ENCODE assay signal across 8 mouse cellular contexts in genomic region chr13:92609486-92610310, GRCm38 (mm10). TPM values are rescaled to one million over a fixed set of nuclear protein-coding genes. Genes with fewer than 3 reads are reported as not detected.
DNase-seq lines count a peak whose midpoint lies in the region; ATAC-seq and TF ChIP-seq lines count a peak whose summit lies in the region.

No protein-coding gene starts in this region.

- WGBS in forebrain, embryonic 14.5 days = 8% methylated on average over 13 of the region's 13 CpGs
- WGBS in hindbrain, embryonic 10.5 days = 10% methylated on average over 13 of the region's 13 CpGs
- WGBS in limb, embryonic 12.5 days = 18% methylated on average over 13 of the region's 13 CpGs
- WGBS in midbrain, embryonic 12.5 days = 10% methylated on average over 13 of the region's 13 CpGs

- peaks cover 0 to 4% of the 10 kb centered on the region in 2 experiments; a peak in 1 of 4 replicates for H3K4me1 ChIP-seq in ES-E14 (ENCODE audit: control insufficient read depth in 2 of 2, insufficient read depth in 2 of 2, low read length in 2 of 2, poor library complexity in 1 of 2)
- H3K4me1 ChIP-seq in brown adipose tissue, adult 24 weeks (ENCODE audit: control insufficient read depth, insufficient read depth, insufficient read length, low read length) = peaks cover 5% of the 10 kb centered on the region; the same call in 1 of the 2 replicates
- H3K4me1 ChIP-seq in forebrain, embryonic 14.5 days (ENCODE audit: control insufficient read depth, insufficient read depth, low read length) = peaks cover 4% of the 10 kb centered on the region; the same call in 1 of the 2 replicates
- H3K4me1 ChIP-seq in hindbrain, embryonic 10.5 days (replicated peaks) = peaks cover 28% of the 10 kb centered on the region
- H3K4me1 ChIP-seq in limb, embryonic 12.5 days (replicated peaks) = peaks cover 10% of the 10 kb centered on the region
- H3K4me1 ChIP-seq in midbrain, embryonic 12.5 days = peaks cover 14% of the 10 kb centered on the region

- no peaks in the 10 kb centered on the region for H3K27me3 ChIP-seq in forebrain, embryonic 14.5 days (replicated peaks; ENCODE audit: control insufficient read depth, insufficient read depth, low read length)
- H3K27me3 ChIP-seq in hindbrain, embryonic 10.5 days (ENCODE audit: insufficient read depth, poor library complexity, severe bottlenecking) = peaks cover 14% of the 10 kb centered on the region; the same call in 1 of the 2 replicates
- no peaks in the 10 kb centered on the region for H3K27me3 ChIP-seq in limb, embryonic 12.5 days
- H3K27me3 ChIP-seq in midbrain, embryonic 12.5 days = peaks cover 7% of the 10 kb centered on the region; the same call in 1 of the 2 replicates

- H3K4me2 ChIP-seq in forebrain, embryonic 14.5 days (ENCODE audit: low read length) = peak overlapping the region; percentile 80
- H3K4me2 ChIP-seq in limb, embryonic 12.5 days = peak overlapping the region; percentile 83
- H3K4me2 ChIP-seq in midbrain, embryonic 12.5 days (replicated peaks) = peak overlapping the region; percentile 88

- no peak for ATAC-seq in forebrain, embryonic 14.5 days
- ATAC-seq in limb, embryonic 12.5 days (ENCODE audit: insufficient number of reproducible peaks, insufficient read depth, low FRiP score, low TSS enrichment, low read depth) = no peak
- no peak for ATAC-seq in midbrain, embryonic 12.5 days (ENCODE audit: low FRiP score, low read depth)

- no peak overlapping the region for H3K27ac ChIP-seq in ES-E14 (ENCODE audit: insufficient read depth, low read depth, low read length, poor library complexity, severe bottlenecking)
- peak overlapping the region; percentile 97 for H3K27ac ChIP-seq in brown adipose tissue, adult 24 weeks (replicated peaks; ENCODE audit: low read depth, low read length)
- no peak overlapping the region; the same call in 1 of the 2 replicates for H3K27ac ChIP-seq in forebrain, embryonic 14.5 days (ENCODE audit: low read depth, low read length)
- H3K27ac ChIP-seq in hindbrain, embryonic 10.5 days = peak overlapping the region; percentile 91
- peak overlapping the region; percentile 90 for H3K27ac ChIP-seq in limb, embryonic 12.5 days
- no peak overlapping the region for H3K27ac ChIP-seq in midbrain, embryonic 12.5 days (replicated peaks)

- DNase-seq in ES-E14 (ENCODE audit: low read depth, low spot score) = no peak
- DNase-seq in forebrain, embryonic 14.5 days (ENCODE audit: low spot score) = no peak
- DNase-seq in hindbrain, embryonic 10.5 days (ENCODE audit: low spot score) = peak; percentile 35
- peak; percentile 65 for DNase-seq in testis, postnatal 10 days (ENCODE audit: low spot score)
- DNase-seq in right cerebral cortex, postnatal 36 days (ENCODE audit: low spot score in 2 of 2) = no peak

- in situ Hi-C loops in ES-E14 (cut with MboI; ENCODE audit: low sequenced_read_pairs in 2 of 2, unreplicated experiment in 2 of 2) = no loop called here

- no peaks in the 10 kb centered on the region; the same call in 1 of the 2 replicates for H3K36me3 ChIP-seq in ES-E14 (ENCODE audit: control insufficient read depth, insufficient read depth, low read length, poor library complexity, severe bottlenecking)
- H3K36me3 ChIP-seq in forebrain, embryonic 14.5 days (ENCODE audit: control insufficient read depth, insufficient read depth, low read length) = no peaks in the 10 kb centered on the region
- H3K36me3 ChIP-seq in hindbrain, embryonic 10.5 days = no peaks in the 10 kb centered on the region
- no peaks in the 10 kb centered on the region for H3K36me3 ChIP-seq in limb, embryonic 12.5 days
- H3K36me3 ChIP-seq in midbrain, embryonic 12.5 days = no peaks in the 10 kb centered on the region

- no peak overlapping the region for H3K9ac ChIP-seq in ES-E14 (ENCODE audit: insufficient read depth, low read depth, low read length, poor library complexity, severe bottlenecking)
- no peak overlapping the region; the same call in 1 of the 2 replicates for H3K9ac ChIP-seq in forebrain, embryonic 14.5 days (ENCODE audit: low read length)
- peak overlapping the region; percentile 73 for H3K9ac ChIP-seq in limb, embryonic 12.5 days (replicated peaks)
- peak overlapping the region; percentile 73 for H3K9ac ChIP-seq in midbrain, embryonic 12.5 days (replicated peaks)

- no peaks in the 10 kb centered on the region for H3K9me3 ChIP-seq in ES-E14 (ENCODE audit: control insufficient read depth, insufficient read depth, low read depth, low read length)
- no peaks in the 10 kb centered on the region for H3K9me3 ChIP-seq in forebrain, embryonic 14.5 days (replicated peaks; ENCODE audit: control insufficient read depth, low read length)
- no peaks in the 10 kb centered on the region for H3K9me3 ChIP-seq in hindbrain, embryonic 10.5 days
- no peaks in the 10 kb centered on the region for H3K9me3 ChIP-seq in limb, embryonic 12.5 days
- no peaks in the 10 kb centered on the region for H3K9me3 ChIP-seq in midbrain, embryonic 12.5 days

- peak overlapping the region; percentile 90 to 94 for H3K4me3 ChIP-seq in ES-E14 (ENCODE audit: insufficient read depth in 1 of 2, low read depth in 1 of 2, low read length in 2 of 2, poor library complexity in 1 of 2, severe bottlenecking in 1 of 2)
- peak overlapping the region; percentile 97 for H3K4me3 ChIP-seq in brown adipose tissue, adult 24 weeks (ENCODE audit: insufficient read depth, low read depth, low read length)
- peak overlapping the region; percentile 80; the same call in 1 of the 2 replicates for H3K4me3 ChIP-seq in forebrain, embryonic 14.5 days (ENCODE audit: low read depth, low read length)
- peak overlapping the region; percentile 77 for H3K4me3 ChIP-seq in hindbrain, embryonic 10.5 days
- peak overlapping the region; percentile 69 for H3K4me3 ChIP-seq in limb, embryonic 12.5 days (replicated peaks)
- peak overlapping the region; percentile 78 for H3K4me3 ChIP-seq in midbrain, embryonic 12.5 days

TF ChIP-seq in ES-E14, 5 proteins besides CTCF, POLR2A, EP300 and RAD21:
- no peak for TF ChIP-seq HCFC1 (IDR thresholded peaks at IDR 0.05; ENCODE audit: borderline replicate concordance, insufficient read depth, low read length)
- TF ChIP-seq CHD2 (IDR thresholded peaks at IDR 0.05; ENCODE audit: low read depth, low read length) = no peak
- TF ChIP-seq MAFK (IDR thresholded peaks at IDR 0.05; ENCODE audit: insufficient read depth, low read depth, low read length) = no peak
- no peak for TF ChIP-seq ZNF384 (IDR thresholded peaks at IDR 0.05; ENCODE audit: low read depth, low read length)
- no peak for TF ChIP-seq ZC3H11A (IDR thresholded peaks at IDR 0.05; ENCODE audit: borderline replicate concordance, low read depth, low read length)
TF ChIP-seq in ES-E14: peak in this region for 0.

RNA-seq across cellular contexts. Expression of gene Serinc5, which starts 1.2 kb away (rescaled TPM):
- 14.9 and 25.8 TPM in 2 replicates for total RNA-seq in ES-E14 (2012; rRNA removed)
- polyA plus RNA-seq in brown adipose tissue, adult 24 weeks (2012; ENCODE audit: insufficient read depth, insufficient read length, missing spikeins) = 3.2 and 4.0 TPM in 2 replicates
- 13.7 and 15.5 TPM in 2 replicates for polyA plus RNA-seq in forebrain, embryonic 14.5 days (2014; fragmentation: Nextera tagmentation; extraction: Ambion mirVana)
- 10.6 and 13.3 TPM in 2 replicates for polyA plus RNA-seq in hindbrain, embryonic 10.5 days (2016; fragmentation: Nextera tagmentation; extraction: Ambion mirVana)
- polyA plus RNA-seq in limb, embryonic 12.5 days (2016; fragmentation: Nextera tagmentation; extraction: Ambion mirVana) = 10.2 and 11.0 TPM in 2 replicates
- polyA plus RNA-seq in midbrain, embryonic 12.5 days (2016; fragmentation: Nextera tagmentation; extraction: Ambion mirVana) = 12.5 and 12.7 TPM in 2 replicates

RNA-seq across cellular contexts. Expression of gene Spz1, which starts 33.7 kb away (rescaled TPM):
- total RNA-seq in ES-E14 (2012; rRNA removed) = 0.76 and 1.8 TPM in 2 replicates
- not detected in 2 replicates for polyA plus RNA-seq in brown adipose tissue, adult 24 weeks (2012; ENCODE audit: insufficient read depth, insufficient read length, missing spikeins)
- polyA plus RNA-seq in forebrain, embryonic 14.5 days (2014; fragmentation: Nextera tagmentation; extraction: Ambion mirVana) = not detected in 2 replicates
- polyA plus RNA-seq in hindbrain, embryonic 10.5 days (2016; fragmentation: Nextera tagmentation; extraction: Ambion mirVana) = not detected in 2 replicates
- polyA plus RNA-seq in limb, embryonic 12.5 days (2016; fragmentation: Nextera tagmentation; extraction: Ambion mirVana) = not detected in 2 replicates
- not detected in 2 replicates for polyA plus RNA-seq in midbrain, embryonic 12.5 days (2016; fragmentation: Nextera tagmentation; extraction: Ambion mirVana)

Comparison
In these comparisons a context has a peak if more than half of its experiments do, and no peak if none do; other contexts are left out.
1. DNase-seq: peak in hindbrain, embryonic 10.5 days (single experiment) and testis, postnatal 10 days (single experiment); none in ES-E14 (single experiment), forebrain, embryonic 14.5 days (single experiment) and right cerebral cortex, postnatal 36 days (0 of 2).
2. H3K27ac ChIP-seq: peak in brown adipose tissue, adult 24 weeks (single experiment), hindbrain, embryonic 10.5 days (single experiment) and limb, embryonic 12.5 days (single experiment); none in ES-E14 (single experiment), forebrain, embryonic 14.5 days (single experiment) and midbrain, embryonic 12.5 days (single experiment).
3. H3K9ac ChIP-seq: peak in limb, embryonic 12.5 days (single experiment) and midbrain, embryonic 12.5 days (single experiment); none in ES-E14 (single experiment) and forebrain, embryonic 14.5 days (single experiment).
4. Peak in every context shown above with its lines, with median percentiles within 50 percentile points of each other: H3K4me3 ChIP-seq and H3K4me2 ChIP-seq.